Mouse (Mus musculus) heart, postnatal 0 days (tissue): ENCODE measurements around the gene Fam102a.

ENCODE experiments used
- CTCF ChIP-seq: IDR thresholded peaks from 2 replicates; pipeline ENCODE4 v1.5.1; 2016; ENCODE audit warnings: antibody characterized with exemption, control low read depth, low read depth
- EP300 ChIP-seq: IDR thresholded peaks from 2 replicates; pipeline ENCODE4 v1.6.1; 2016; ENCODE audit warnings: antibody characterized with exemption, low read depth

DNA sequence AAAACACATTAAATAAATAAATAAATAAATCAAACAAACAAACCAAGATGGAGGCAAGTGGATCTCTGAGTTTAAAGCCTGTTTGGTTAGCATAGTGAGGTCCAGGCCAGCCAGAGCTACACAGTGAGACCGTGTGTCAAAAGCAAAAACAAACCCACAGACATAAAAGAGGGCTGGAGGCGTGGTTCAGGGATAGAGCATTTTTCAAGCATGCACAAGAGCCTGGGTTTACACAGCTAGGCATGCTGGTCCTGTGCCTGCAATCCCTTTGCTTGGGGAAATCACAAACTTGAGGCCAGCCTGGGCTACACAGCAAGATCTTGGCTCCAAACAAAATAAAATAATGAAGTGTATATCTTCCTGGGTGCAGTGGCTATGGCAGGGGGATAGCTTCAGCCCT, 42.5 kb upstream of the Fam102a start:
- no peak for TF ChIP-seq CTCF
- no peak for TF ChIP-seq EP300
